Mouse (Mus musculus) MEL (cell line): Measurements from ENCODE around the gene Rtp4. TPM values are rescaled to one million over a fixed set of nuclear protein-coding genes. Genes with fewer than 3 reads are reported as not detected.

Source experiments
- DNase-seq: peaks from one replicate; pipeline ENCODE4 v3.0.0; 2011; ENCODE audit warnings: low read depth, low spot score
- H3K27ac ChIP-seq: 2 replicates; pipeline ENCODE4 v1.5.1; 2012; ENCODE audit warnings: low read depth, mild to moderate bottlenecking, control low read depth, low read length, moderate library complexity; ENCODE audit not compliant: control insufficient read depth
- H3K27me3 ChIP-seq, 2 experiments: fragments of 150-350 bp in 1 of 2; sonication (generic) in 1 of 2; 2 replicates each; pipeline ENCODE4 v1.6.1; 2012; ENCODE audit warnings: low read length in 2 of 2, mild to moderate bottlenecking in 2 of 2, improper control_type of control experiment in 1 of 2, moderate library complexity in 1 of 2; ENCODE audit not compliant: insufficient read depth in 2 of 2, control insufficient read depth in 1 of 2
- H3K36me3 ChIP-seq, 2 experiments: 2 replicates each; pipeline ENCODE4 v1.6.1; 2012 to 2014; ENCODE audit warnings: low read length in 2 of 2, improper control_type of control experiment in 1 of 2, inconsistent platforms in 1 of 2, mild to moderate bottlenecking in 1 of 2; ENCODE audit not compliant: insufficient read depth in 2 of 2, control insufficient read depth in 1 of 2
- H3K4me1 ChIP-seq, 2 experiments: fragments of 150-350 bp in 1 of 2; sonication (generic) in 1 of 2; 2 replicates each; pipeline ENCODE4 v1.6.1; 2012; ENCODE audit warnings: low read length in 2 of 2, improper control_type of control experiment in 1 of 2, mild to moderate bottlenecking in 1 of 2; ENCODE audit not compliant: insufficient read depth in 2 of 2, control insufficient read depth in 1 of 2
- H3K4me3 ChIP-seq, 2 experiments: fragments of 150-350 bp in 1 of 2; sonication (generic) in 1 of 2; 2 replicates each; pipeline ENCODE4 v1.5.1; 2012; ENCODE audit warnings: low read depth in 2 of 2, low read length in 2 of 2, mild to moderate bottlenecking in 2 of 2, moderate library complexity in 2 of 2, control low read depth in 1 of 2, improper control_type of control experiment in 1 of 2; ENCODE audit not compliant: control insufficient read depth in 1 of 2, insufficient read depth in 1 of 2
- H3K79me2 ChIP-seq: 2 replicates; pipeline ENCODE4 v1.6.1; 2012; ENCODE audit warnings: mild to moderate bottlenecking, low read length, moderate library complexity; ENCODE audit not compliant: control insufficient read depth, poor library complexity, insufficient read depth
- H3K9ac ChIP-seq: 2 replicates; pipeline ENCODE4 v1.6.1; 2012; ENCODE audit warnings: low read depth, mild to moderate bottlenecking, control low read depth, low read length, moderate library complexity; ENCODE audit not compliant: control insufficient read depth, poor library complexity, severe bottlenecking
- H3K9me3 ChIP-seq: fragments of 150-350 bp; sonication (generic); replicated peaks from 2 replicates; pipeline ENCODE4 v1.6.1; 2012; ENCODE audit warnings: mild to moderate bottlenecking, low read length, improper control_type of control experiment, moderate library complexity; ENCODE audit not compliant: insufficient read depth
- BHLHE40 ChIP-seq: IDR thresholded peaks from 2 replicates; pipeline ENCODE4 v1.6.1; 2012; ENCODE audit warnings: low read depth, mild to moderate bottlenecking, inconsistent platforms, low read length, improper control_type of control experiment, borderline replicate concordance
- CHD1 ChIP-seq: IDR thresholded peaks from 2 replicates; pipeline ENCODE4 v1.6.1; 2012; ENCODE audit warnings: low read depth, mild to moderate bottlenecking, inconsistent platforms, low read length, improper control_type of control experiment
- CHD2 ChIP-seq: IDR thresholded peaks from 2 replicates; pipeline ENCODE4 v1.6.1; 2011; ENCODE audit warnings: low read length, improper control_type of control experiment
- ELF1 ChIP-seq: IDR thresholded peaks from 2 replicates; pipeline ENCODE4 v1.6.1; 2014; ENCODE audit warnings: low read depth, mild to moderate bottlenecking, inconsistent platforms, low read length, improper control_type of control experiment, moderate library complexity
- EP300 ChIP-seq, 2 experiments: IDR thresholded peaks; 2 replicates each; pipeline ENCODE4 v1.6.1; 2011; ENCODE audit warnings: improper control_type of control experiment in 2 of 2, low read length in 2 of 2, low read depth in 1 of 2, mild to moderate bottlenecking in 1 of 2
- GABPA ChIP-seq: IDR thresholded peaks from 2 replicates; pipeline ENCODE4 v1.6.1; 2012; ENCODE audit warnings: low read depth, mild to moderate bottlenecking, inconsistent platforms, low read length, improper control_type of control experiment, moderate library complexity
- GATA1 ChIP-seq: IDR thresholded peaks from 2 replicates; pipeline ENCODE4 v1.6.1; 2011; ENCODE audit warnings: low read depth, low read length, improper control_type of control experiment
- HCFC1 ChIP-seq: IDR thresholded peaks from 2 replicates; pipeline ENCODE4 v1.6.1; 2012; ENCODE audit warnings: low read depth, mild to moderate bottlenecking, inconsistent platforms, low read length, improper control_type of control experiment, moderate library complexity
- MAFK ChIP-seq: IDR thresholded peaks from 2 replicates; pipeline ENCODE4 v1.6.1; 2011; ENCODE audit warnings: low read depth, mild to moderate bottlenecking, low read length, improper control_type of control experiment, borderline replicate concordance
- MAX ChIP-seq: IDR thresholded peaks from 2 replicates; pipeline ENCODE4 v1.6.1; 2011; ENCODE audit warnings: low read length, improper control_type of control experiment
- MAZ ChIP-seq: IDR thresholded peaks from 2 replicates; pipeline ENCODE4 v1.6.1; 2012; ENCODE audit warnings: low read depth, mild to moderate bottlenecking, inconsistent platforms, low read length, improper control_type of control experiment
- MYB ChIP-seq: IDR thresholded peaks from 2 replicates; pipeline ENCODE4 v1.6.1; 2011; ENCODE audit warnings: mild to moderate bottlenecking, low read depth, low read length, improper control_type of control experiment
- MYC ChIP-seq: IDR thresholded peaks from 2 replicates; pipeline ENCODE4 v1.6.1; 2011; ENCODE audit warnings: low read depth, mild to moderate bottlenecking, low read length, improper control_type of control experiment, moderate library complexity
- NELFE ChIP-seq: IDR thresholded peaks from 2 replicates; pipeline ENCODE4 v1.6.1; 2011; ENCODE audit warnings: low read depth, low read length, improper control_type of control experiment
- POLR2A ChIP-seq, 2 experiments: IDR thresholded peaks; 2 replicates each; pipeline ENCODE4 v1.6.1; 2011 to 2012; ENCODE audit warnings: low read length in 2 of 2, mild to moderate bottlenecking in 2 of 2, control low read depth in 1 of 2, improper control_type of control experiment in 1 of 2, low read depth in 1 of 2, moderate library complexity in 1 of 2; ENCODE audit not compliant: control insufficient read depth in 1 of 2, insufficient read depth in 1 of 2, poor library complexity in 1 of 2
- POLR2AphosphoS2 ChIP-seq: IDR thresholded peaks from 2 replicates; pipeline ENCODE4 v1.6.1; 2011; ENCODE audit warnings: low read length, improper control_type of control experiment
- POLR2AphosphoS5 ChIP-seq: IDR thresholded peaks from 2 replicates; pipeline ENCODE4 v1.6.1; 2012; ENCODE audit warnings: low read depth, borderline replicate concordance, mild to moderate bottlenecking, inconsistent platforms, low read length, moderate library complexity, mixed read lengths
- RCOR1 ChIP-seq: IDR thresholded peaks from 2 replicates; pipeline ENCODE4 v1.6.1; 2012; ENCODE audit warnings: low read depth, mild to moderate bottlenecking, inconsistent platforms, low read length, improper control_type of control experiment
- SIN3A ChIP-seq: IDR thresholded peaks from 2 replicates; pipeline ENCODE4 v1.6.1; 2012; ENCODE audit warnings: low read length, improper control_type of control experiment, inconsistent platforms
- SMC3 ChIP-seq: IDR thresholded peaks from 2 replicates; pipeline ENCODE4 v1.6.1; 2011; ENCODE audit warnings: low read depth, low read length, improper control_type of control experiment
- TAL1 ChIP-seq: IDR thresholded peaks from 2 replicates; pipeline ENCODE4 v1.6.1; 2012; ENCODE audit warnings: mild to moderate bottlenecking, inconsistent platforms, low read length, moderate library complexity, mixed read lengths
- TBP ChIP-seq: IDR thresholded peaks from 2 replicates; pipeline ENCODE4 v1.8.0; 2011; ENCODE audit warnings: low read depth, low read length, improper control_type of control experiment
- TCF12 ChIP-seq: IDR thresholded peaks from 2 replicates; pipeline ENCODE4 v1.6.1; 2014; ENCODE audit warnings: low read depth, mild to moderate bottlenecking, inconsistent platforms, low read length, improper control_type of control experiment, moderate library complexity
- USF1 ChIP-seq: IDR thresholded peaks from 2 replicates; pipeline ENCODE4 v1.6.1; 2014; ENCODE audit warnings: low read depth, mild to moderate bottlenecking, inconsistent platforms, low read length, improper control_type of control experiment, moderate library complexity
- USF2 ChIP-seq, 2 experiments: IDR thresholded peaks; 2 replicates each; pipeline ENCODE4 v1.6.1; 2011 to 2012; ENCODE audit warnings: improper control_type of control experiment in 2 of 2, low read length in 2 of 2, borderline replicate concordance in 1 of 2, inconsistent platforms in 1 of 2, low read depth in 1 of 2, mild to moderate bottlenecking in 1 of 2; ENCODE audit not compliant: insufficient read depth in 1 of 2
- ZKSCAN1 ChIP-seq: IDR thresholded peaks from 2 replicates; pipeline ENCODE4 v1.6.1; 2012; ENCODE audit warnings: low read depth, mild to moderate bottlenecking, inconsistent platforms, low read length, improper control_type of control experiment, moderate library complexity
- ZMIZ1 ChIP-seq: IDR thresholded peaks from 2 replicates; pipeline ENCODE4 v1.6.1; 2012; ENCODE audit warnings: low read depth, mild to moderate bottlenecking, inconsistent platforms, low read length, improper control_type of control experiment, moderate library complexity
- ZNF384 ChIP-seq: IDR thresholded peaks from 2 replicates; pipeline ENCODE4 v1.6.1; 2012; ENCODE audit warnings: low read depth, mild to moderate bottlenecking, inconsistent platforms, low read length, improper control_type of control experiment
- polyA plus RNA-seq, 2 experiments: library from polyadenylated mRNA; stranded (reverse) in 1 of 2; unstranded in 1 of 2; fragments of >175 nt in 1 of 2; fragments of >200 nt in 1 of 2; gene quantifications; 2 replicates each; pipeline versions ENCODE4 v1.2.1 to v1.2.4; 2012; ENCODE audit warnings: low replicate concordance in 2 of 2, low read depth in 1 of 2; ENCODE audit not compliant: insufficient read length in 2 of 2, insufficient read depth in 1 of 2, missing spikeins in 1 of 2
- total RNA-seq: library from RNA; depleted of rRNA; stranded (reverse); fragments of 300-350 nt; gene quantifications from 2 replicates; pipeline ENCODE4 v1.2.3, GENCODE M21; 2012

The Rtp4 gene
- total and polyA plus RNA-seq, 3 experiments = not detected

DNA sequence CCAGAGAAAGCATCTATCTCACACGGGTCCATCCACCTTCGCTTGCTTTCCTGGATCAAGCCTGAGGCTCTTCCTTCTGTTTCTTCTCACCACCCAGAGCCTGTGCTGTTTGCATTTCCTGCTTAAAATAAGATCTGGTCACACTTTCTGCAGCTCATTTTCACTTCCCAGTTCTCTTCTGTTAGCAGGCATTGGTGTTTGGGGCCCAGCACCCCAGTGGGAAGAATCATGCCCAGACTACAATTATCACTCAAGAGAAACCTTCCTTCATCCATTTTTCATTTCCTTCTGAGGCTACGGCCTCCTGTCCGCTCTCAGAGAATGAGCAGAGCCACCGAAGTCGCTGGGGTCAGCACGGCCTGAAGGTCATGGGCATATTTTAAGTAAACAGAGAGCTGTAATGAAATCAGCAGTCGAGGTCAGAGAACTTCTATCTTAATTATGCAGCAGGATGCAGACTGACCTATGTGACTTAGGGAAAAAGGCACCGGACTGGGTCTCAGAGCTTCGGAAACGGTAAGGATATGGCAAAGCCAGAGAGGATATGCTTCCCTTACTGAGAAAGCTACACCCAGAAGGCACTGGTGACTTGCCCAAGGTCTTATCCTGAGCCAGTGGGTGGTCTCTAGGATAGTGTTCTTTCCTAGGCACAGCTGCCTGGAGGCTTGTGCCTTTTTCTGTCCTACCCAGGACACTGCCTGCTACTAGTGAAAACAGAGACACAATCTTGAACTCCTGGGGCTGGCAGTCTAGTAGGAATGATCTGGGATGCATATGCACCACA, 14.0 kb upstream of the Rtp4 start:
- Histone ChIP-seq H3K27me3 (no peaks in the 10 kb centered on the region), H3K4me1 (no peaks in the 10 kb centered on the region), H3K27ac (no peak overlapping the region)

GRCm38 (mm10) chr16:23511166-23511935, 8.7 kb upstream of the Rtp4 start:
- TF ChIP-seq EP300 (IDR thresholded peaks at IDR 0.05; ENCODE audit: low read depth in 1 of 2, low read length in 2 of 2) (no peak), CHD1 (no peak), BHLHE40 (no peak), SMC3 (no peak), MAZ (no peak), HCFC1 (no peak), USF2 (IDR thresholded peaks at IDR 0.05; ENCODE audit: borderline replicate concordance in 1 of 2, insufficient read depth in 1 of 2, low read depth in 1 of 2, low read length in 2 of 2) (no peak), USF1 (no peak), ZMIZ1 (no peak), POLR2A (IDR thresholded peaks at IDR 0.05; ENCODE audit: control insufficient read depth in 1 of 2, insufficient read depth in 1 of 2, low read depth in 1 of 2, low read length in 2 of 2, poor library complexity in 1 of 2) (no peak), CHD2 (no peak), GATA1 (no peak), POLR2AphosphoS5 (no peak), MAX (no peak), POLR2AphosphoS2 (no peak)
- H3K9ac ChIP-seq = no peak overlapping the region
- no peak for DNase-seq
- no peaks in the 10 kb centered on the region for H3K79me2 ChIP-seq
- no peak overlapping the region for H3K27ac ChIP-seq
- no peaks in the 10 kb centered on the region for H3K36me3 ChIP-seq
- H3K27me3 ChIP-seq = no peaks in the 10 kb centered on the region
- H3K9me3 ChIP-seq = no peaks in the 10 kb centered on the region
- H3K4me3 ChIP-seq = no peak overlapping the region
- H3K4me1 ChIP-seq = no peaks in the 10 kb centered on the region

More for the DNA sequence above, 14.0 kb upstream of the Rtp4 start:
- no peak for DNase-seq
- no peaks in the 10 kb centered on the region for H3K79me2 ChIP-seq
- no peaks in the 10 kb centered on the region for H3K9me3 ChIP-seq
- no peaks in the 10 kb centered on the region for H3K36me3 ChIP-seq
- no peak overlapping the region for H3K4me3 ChIP-seq
- no peak for TF ChIP-seq MAFK
- TF ChIP-seq ZNF384 = no peak
- TF ChIP-seq MYB = no peak
- TF ChIP-seq POLR2A (IDR thresholded peaks at IDR 0.05; ENCODE audit: control insufficient read depth in 1 of 2, insufficient read depth in 1 of 2, low read depth in 1 of 2, low read length in 2 of 2, poor library complexity in 1 of 2) = no peak
- no peak for TF ChIP-seq POLR2AphosphoS2
- TF ChIP-seq TAL1 = no peak
- no peak for TF ChIP-seq SMC3
- no peak for TF ChIP-seq RCOR1
- TF ChIP-seq TBP = no peak
- no peak for TF ChIP-seq POLR2AphosphoS5
- no peak for TF ChIP-seq CHD1
- TF ChIP-seq TCF12 = no peak
- TF ChIP-seq NELFE = no peak
- no peak for TF ChIP-seq ZKSCAN1
- no peak for TF ChIP-seq ELF1
- TF ChIP-seq EP300 (IDR thresholded peaks at IDR 0.05; ENCODE audit: low read depth in 1 of 2, low read length in 2 of 2) = no peak
- TF ChIP-seq GATA1 = no peak
- no peak for TF ChIP-seq SIN3A
- TF ChIP-seq GABPA = no peak
- TF ChIP-seq MYC = no peak
- TF ChIP-seq, all 39 proteins: peak for 0
- H3K9ac ChIP-seq = no peak overlapping the region
